27 mouse cellular contexts compared by ENCODE assay signal in the genomic region with DNA sequence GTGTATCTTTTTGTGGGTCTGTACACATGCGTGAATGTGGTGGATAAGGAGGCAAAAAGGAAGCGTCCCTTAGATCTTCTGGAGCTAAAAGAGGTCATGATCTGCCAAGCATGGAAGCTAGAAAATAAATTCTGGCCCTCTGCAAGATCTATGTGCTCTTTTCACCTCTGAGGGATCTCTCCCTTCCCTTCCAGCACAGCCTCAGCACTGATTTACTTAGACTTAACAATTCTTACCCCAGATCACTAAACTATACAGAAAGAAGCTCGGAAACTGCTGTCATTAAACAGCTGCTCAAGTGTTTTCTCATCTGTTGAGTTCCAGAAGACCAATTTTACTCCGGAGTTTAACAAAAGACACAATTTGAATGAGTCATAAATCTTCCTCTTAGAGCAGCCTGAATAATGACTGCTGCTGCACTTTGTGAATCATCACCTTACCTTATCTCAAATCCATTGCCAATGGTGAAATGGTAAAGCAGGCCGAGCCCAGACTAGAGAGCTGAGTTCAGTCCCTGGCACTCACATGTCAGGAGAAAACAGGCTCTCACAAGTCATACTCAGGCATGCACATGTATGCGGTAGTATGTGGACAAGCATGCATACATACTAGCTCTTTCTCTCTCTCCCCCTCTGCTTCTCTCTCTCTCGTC.
DNase-seq lines count a peak whose midpoint lies in the region; ATAC-seq lines count a peak whose summit lies in the region.
"Had no signal": no experiment of that assay in that cellular context is flagged by ENCODE, and none has a peak within 500 bp of the region (broad histone marks: within the 10 kb centered on the region; RNA-seq: fewer than 3 reads in every experiment).

No protein-coding gene starts in this region.

- H3K27me3 ChIP-seq in intestine, embryonic 16.5 days (replicated peaks; ENCODE audit: control insufficient read depth, insufficient read depth, low read length): no peaks in the 10 kb centered on the region
- H3K27me3 ChIP-seq in intestine, embryonic 15.5 days (replicated peaks): no peaks in the 10 kb centered on the region
- H3K27me3 ChIP-seq in neural tube, embryonic 11.5 days (ENCODE audit: control insufficient read depth, insufficient read depth, low read length): no peaks in the 10 kb centered on the region
- H3K27me3 ChIP-seq: CH12.LX; embryonic facial prominence, embryonic 13.5 days; forebrain, embryonic 12.5 days; hindbrain, embryonic 15.5 days; limb, embryonic 13.5 days; liver, embryonic 12.5 days; midbrain, embryonic 12.5 days had no signal

- 39% methylated on average over 7 of the region's 7 CpGs for WGBS in intestine, embryonic 16.5 days
- 41% methylated on average over 7 of the region's 7 CpGs for WGBS in intestine, embryonic 15.5 days
- 40% methylated on average over 7 of the region's 7 CpGs for WGBS in neural tube, embryonic 11.5 days

- 0 out of 2 replicates have a peak, but pooled peaks have one; percentile 36 for ATAC-seq in intestine, embryonic 16.5 days
- ATAC-seq in intestine, embryonic 15.5 days: no peak
- ATAC-seq in neural tube, embryonic 11.5 days (ENCODE audit: insufficient read depth, low FRiP score, low TSS enrichment): 0 out of 2 replicates have a peak, but pooled peaks have one; percentile 17
- ATAC-seq: liver, embryonic 12.5 days had no signal

- H3K4me3 ChIP-seq in intestine, embryonic 16.5 days (ENCODE audit: low read length): no peak overlapping the region
- no peak overlapping the region for H3K4me3 ChIP-seq in intestine, embryonic 15.5 days (replicated peaks)
- H3K4me3 ChIP-seq in neural tube, embryonic 11.5 days (ENCODE audit: low read depth, low read length): no peak overlapping the region
- H3K4me3 ChIP-seq: embryonic facial prominence, embryonic 13.5 days; erythroblast, embryonic 14.5 days; forebrain, embryonic 12.5 days; gastrocnemius, adult 2 months; hindbrain, embryonic 15.5 days; limb, embryonic 13.5 days; liver, embryonic 12.5 days; midbrain, embryonic 12.5 days had no signal

- H3K36me3 ChIP-seq in intestine, embryonic 16.5 days (ENCODE audit: control insufficient read depth, insufficient read depth, low read length): no peaks in the 10 kb centered on the region
- H3K36me3 ChIP-seq in intestine, embryonic 15.5 days: no peaks in the 10 kb centered on the region
- no peaks in the 10 kb centered on the region for H3K36me3 ChIP-seq in neural tube, embryonic 11.5 days (ENCODE audit: control insufficient read depth, insufficient read depth, low read length)
- H3K36me3 ChIP-seq: embryonic facial prominence, embryonic 13.5 days; forebrain, embryonic 12.5 days; G1E; hindbrain, embryonic 15.5 days; limb, embryonic 13.5 days; liver, embryonic 12.5 days; midbrain, embryonic 12.5 days had no signal

- no peaks in the 10 kb centered on the region for H3K9me3 ChIP-seq in intestine, embryonic 16.5 days (ENCODE audit: control insufficient read depth, low read length)
- H3K9me3 ChIP-seq in intestine, embryonic 15.5 days: no peaks in the 10 kb centered on the region
- no peaks in the 10 kb centered on the region for H3K9me3 ChIP-seq in neural tube, embryonic 11.5 days (ENCODE audit: control insufficient read depth, low read length)
- H3K9me3 ChIP-seq: embryonic facial prominence, embryonic 13.5 days; forebrain, embryonic 12.5 days; G1E; hindbrain, embryonic 15.5 days; limb, embryonic 13.5 days; liver, embryonic 12.5 days; midbrain, embryonic 12.5 days had no signal

- H3K27ac ChIP-seq in intestine, embryonic 16.5 days (ENCODE audit: low read length): no peak overlapping the region
- no peak overlapping the region for H3K27ac ChIP-seq in intestine, embryonic 15.5 days
- no peak overlapping the region for H3K27ac ChIP-seq in neural tube, embryonic 11.5 days (ENCODE audit: low read depth, low read length)
- H3K27ac ChIP-seq: embryonic facial prominence, embryonic 13.5 days; forebrain, embryonic 12.5 days; gastrocnemius, adult 2 months; hindbrain, embryonic 15.5 days; limb, embryonic 13.5 days; liver, embryonic 12.5 days; midbrain, embryonic 12.5 days had no signal

- DNase-seq in neural tube, embryonic 11.5 days (ENCODE audit: low spot score): peak; percentile 10
- no peak for DNase-seq in neural tube, embryonic 10.5 days (ENCODE audit: extremely low spot score, low spot score)
- peak; percentile 2 for DNase-seq in embryo, embryonic 11 days
- DNase-seq in gastrocnemius, postnatal 25 days: no peak
- DNase-seq in spleen, postnatal 36 days (ENCODE audit: low spot score in 2 of 2): no peak
- DNase-seq: B cell, adult 2 months; cerebellum, adult 9-10 months; gastrocnemius, adult 2 months; kidney, postnatal 14 days; layer of hippocampus, postnatal 36 days; lung, adult 18-20 months; lung, postnatal 10 days; right cerebral cortex, postnatal 25 days; spleen, adult 18-20 months; thymus, postnatal 14 days had no signal

- H3K4me1 ChIP-seq in intestine, embryonic 16.5 days (ENCODE audit: control insufficient read depth, insufficient read depth, low read length): no peaks in the 10 kb centered on the region
- H3K4me1 ChIP-seq in intestine, embryonic 15.5 days (replicated peaks): no peaks in the 10 kb centered on the region
- H3K4me1 ChIP-seq in neural tube, embryonic 11.5 days (ENCODE audit: control insufficient read depth, insufficient read depth, low read length): no peaks in the 10 kb centered on the region
- H3K4me1 ChIP-seq: embryonic facial prominence, embryonic 13.5 days; forebrain, embryonic 12.5 days; hindbrain, embryonic 15.5 days; limb, embryonic 13.5 days; liver, embryonic 12.5 days; midbrain, embryonic 12.5 days had no signal

- H3K9ac ChIP-seq in intestine, embryonic 16.5 days (ENCODE audit: low read depth, low read length): no peak overlapping the region
- no peak overlapping the region for H3K9ac ChIP-seq in intestine, embryonic 15.5 days
- no peak overlapping the region for H3K9ac ChIP-seq in neural tube, embryonic 11.5 days (ENCODE audit: low read length)
- H3K9ac ChIP-seq: embryonic facial prominence, embryonic 13.5 days; forebrain, embryonic 12.5 days; hindbrain, embryonic 15.5 days; limb, embryonic 13.5 days; liver, embryonic 12.5 days; midbrain, embryonic 12.5 days had no signal

- H3K4me2 ChIP-seq in intestine, embryonic 16.5 days (ENCODE audit: low read depth, low read length): no peak overlapping the region
- H3K4me2 ChIP-seq in intestine, embryonic 15.5 days (replicated peaks): no peak overlapping the region
- H3K4me2 ChIP-seq in neural tube, embryonic 11.5 days (ENCODE audit: low read depth): no peak overlapping the region
- H3K4me2 ChIP-seq: embryonic facial prominence, embryonic 13.5 days; forebrain, embryonic 12.5 days; heart, embryonic 11.5 days; hindbrain, embryonic 15.5 days; limb, embryonic 13.5 days; liver, embryonic 12.5 days; midbrain, embryonic 12.5 days had no signal

Comparison
In these comparisons a context has a peak if more than half of its experiments do, and no peak if none do; other contexts are left out.
1. DNase-seq: peak in neural tube, embryonic 11.5 days (single experiment) and embryo, embryonic 11 days (single experiment); none in neural tube, embryonic 10.5 days (single experiment), gastrocnemius, postnatal 25 days (single experiment) and spleen, postnatal 36 days (0 of 2).